ENCODE assay signal across 13 mouse cellular contexts in genomic region chr6:116227767-116228166, GRCm38 (mm10). TPM values are rescaled to one million over a fixed set of nuclear protein-coding genes. Genes with fewer than 3 reads are reported as not detected.
DNase-seq lines count a peak whose midpoint lies in the region; ATAC-seq and TF ChIP-seq lines count a peak whose summit lies in the region.
"Had no signal": no experiment of that assay in that cellular context is flagged by ENCODE, and none has a peak within 500 bp of the region (broad histone marks: within the 10 kb centered on the region; RNA-seq: fewer than 3 reads in every experiment).

No protein-coding gene starts in this region.

- no peak overlapping the region for H3K4me3 ChIP-seq in heart, embryonic 11.5 days (ENCODE audit: low read depth, low read length)
- no peak overlapping the region for H3K4me3 ChIP-seq in liver, adult 2 months (ENCODE audit: insufficient read depth, low read depth, low read length)
- no peak overlapping the region for H3K4me3 ChIP-seq in liver, embryonic 12.5 days
- no peak overlapping the region for H3K4me3 ChIP-seq in macrophage (ENCODE audit: inconsistent target)
- H3K4me3 ChIP-seq in forebrain, postnatal 0 days (ENCODE audit: low read depth, low read length): no peak overlapping the region
- H3K4me3 ChIP-seq: forebrain, embryonic 12.5 days; stomach, embryonic 15.5 days had no signal

- H3K9me3 ChIP-seq in heart, embryonic 11.5 days (replicated peaks; ENCODE audit: control insufficient read depth, low read length): no peaks in the 10 kb centered on the region
- H3K9me3 ChIP-seq in liver, embryonic 12.5 days (replicated peaks): no peaks in the 10 kb centered on the region
- no peaks in the 10 kb centered on the region for H3K9me3 ChIP-seq in forebrain, postnatal 0 days (ENCODE audit: low read length)
- H3K9me3 ChIP-seq: forebrain, embryonic 12.5 days; stomach, embryonic 15.5 days had no signal

- TF ChIP-seq CTCF in liver, adult 2 months (IDR thresholded peaks at IDR 0.05; ENCODE audit: low read depth, low read length): no peak
- TF ChIP-seq CTCF in forebrain, postnatal 0 days (IDR thresholded peaks at IDR 0.05; ENCODE audit: low read depth): no peak

- no peak overlapping the region for H3K4me2 ChIP-seq in heart, embryonic 11.5 days
- no peak overlapping the region for H3K4me2 ChIP-seq in liver, embryonic 12.5 days
- no peak overlapping the region for H3K4me2 ChIP-seq in forebrain, postnatal 0 days (ENCODE audit: low read depth)
- H3K4me2 ChIP-seq: forebrain, embryonic 12.5 days; stomach, embryonic 15.5 days had no signal

- no peak for ATAC-seq in heart, embryonic 11.5 days (replicated peaks; ENCODE audit: insufficient number of reproducible peaks, low FRiP score, low TSS enrichment)
- ATAC-seq in liver, embryonic 12.5 days: no peak
- ATAC-seq in erythroblast, adult 5-6 weeks (replicated peaks; ENCODE audit: low FRiP score, poor library complexity, severe bottlenecking): 0 out of 2 replicates have a peak, but pooled peaks have one; percentile 27
- no peak for ATAC-seq in forebrain, postnatal 0 days
- ATAC-seq: intestine, embryonic 16.5 days; midbrain, embryonic 16.5 days had no signal

- 69% methylated on average over 11 of the region's 11 CpGs for WGBS in heart, embryonic 11.5 days (ENCODE audit: insufficient replicate concordance)
- WGBS in liver, adult 2 months: 80% methylated on average over 11 of the region's 11 CpGs
- 57% methylated on average over 11 of the region's 11 CpGs for WGBS in liver, embryonic 12.5 days (ENCODE audit: insufficient replicate concordance)
- 18% methylated on average over 11 of the region's 11 CpGs for WGBS in macrophage (ENCODE audit: missing documents)
- 72% methylated on average over 11 of the region's 11 CpGs for WGBS in forebrain, postnatal 0 days

- peaks cover 23% of the 10 kb centered on the region for H3K36me3 ChIP-seq in heart, embryonic 11.5 days (ENCODE audit: control insufficient read depth, insufficient read depth, low read length)
- H3K36me3 ChIP-seq in liver, adult 2 months (ENCODE audit: control insufficient read depth, insufficient read depth, low read length): peaks cover 47% of the 10 kb centered on the region
- peaks cover 64% of the 10 kb centered on the region for H3K36me3 ChIP-seq in liver, embryonic 12.5 days
- H3K36me3 ChIP-seq in macrophage (ENCODE audit: inconsistent target): peaks cover 59% of the 10 kb centered on the region
- H3K36me3 ChIP-seq in forebrain, postnatal 0 days (ENCODE audit: insufficient read depth): peaks cover 73% of the 10 kb centered on the region

- no peaks in the 10 kb centered on the region for H3K4me1 ChIP-seq in heart, embryonic 11.5 days (ENCODE audit: control insufficient read depth, insufficient read depth, low read length)
- H3K4me1 ChIP-seq in liver, adult 2 months (ENCODE audit: control insufficient read depth, insufficient read depth, low read length): no peaks in the 10 kb centered on the region
- 0 out of 2 replicates have a peak, but pooled peaks cover 6% of the 10 kb centered on the region for H3K4me1 ChIP-seq in liver, embryonic 12.5 days
- H3K4me1 ChIP-seq in forebrain, postnatal 0 days (ENCODE audit: insufficient read depth): no peaks in the 10 kb centered on the region
- H3K4me1 ChIP-seq: forebrain, embryonic 12.5 days; stomach, embryonic 15.5 days had no signal

- peak; percentile 97 for DNase-seq in heart, adult 11 months
- DNase-seq in liver, adult 2 months (ENCODE audit: extremely low read depth, low read depth, low spot score): peak; percentile 58
- no peak for DNase-seq in forebrain, postnatal 0 days
- DNase-seq in cerebellum, adult 18-20 months: no peak
- DNase-seq: embryo, embryonic 11 days had no signal

- no peaks in the 10 kb centered on the region for H3K27me3 ChIP-seq in heart, embryonic 11.5 days (ENCODE audit: control insufficient read depth, insufficient read depth, low read length)
- H3K27me3 ChIP-seq in liver, adult 2 months (ENCODE audit: control insufficient read depth, insufficient read depth, low read length): no peaks in the 10 kb centered on the region
- no peaks in the 10 kb centered on the region for H3K27me3 ChIP-seq in liver, embryonic 12.5 days (replicated peaks)
- no peaks in the 10 kb centered on the region for H3K27me3 ChIP-seq in forebrain, postnatal 0 days (ENCODE audit: insufficient read depth, low read length)
- H3K27me3 ChIP-seq: forebrain, embryonic 12.5 days; stomach, embryonic 15.5 days had no signal

- TF ChIP-seq POLR2A in liver, adult 2 months (IDR thresholded peaks at IDR 0.05; ENCODE audit: extremely low read depth, insufficient read depth, low read length): no peak

- H3K9ac ChIP-seq in heart, embryonic 11.5 days (ENCODE audit: low read depth, low read length): no peak overlapping the region
- no peak overlapping the region for H3K9ac ChIP-seq in liver, adult 2 months (ENCODE audit: low read depth, low read length)
- H3K9ac ChIP-seq in liver, embryonic 12.5 days: no peak overlapping the region
- no peak overlapping the region for H3K9ac ChIP-seq in forebrain, postnatal 0 days
- H3K9ac ChIP-seq: forebrain, embryonic 12.5 days; stomach, embryonic 15.5 days had no signal

- H3K79me2 ChIP-seq in liver, adult 2 months (ENCODE audit: control insufficient read depth, insufficient read depth, low read length): no peaks in the 10 kb centered on the region; the same call in 1 of the 2 replicates
- H3K79me2 ChIP-seq in macrophage (ENCODE audit: inconsistent target): no peaks in the 10 kb centered on the region; the same call in 1 of the 2 replicates

- H3K27ac ChIP-seq in heart, embryonic 11.5 days (ENCODE audit: low read depth, low read length): no peak overlapping the region
- peak overlapping the region; percentile 49 for H3K27ac ChIP-seq in liver, adult 2 months (replicated peaks; ENCODE audit: insufficient read depth, low read depth, low read length)
- H3K27ac ChIP-seq in liver, embryonic 12.5 days: no peak overlapping the region
- H3K27ac ChIP-seq in macrophage: peak overlapping the region; percentile 71
- no peak overlapping the region for H3K27ac ChIP-seq in forebrain, postnatal 0 days (ENCODE audit: low read depth, low read length)
- H3K27ac ChIP-seq: forebrain, embryonic 12.5 days; stomach, embryonic 15.5 days had no signal

RNA-seq across cellular contexts. Expression of gene Washc2, which starts 19.9 kb away (rescaled TPM):
- polyA plus RNA-seq in heart, embryonic 11.5 days (2014; fragmentation: Nextera tagmentation; extraction: Ambion mirVana): 31.1 and 40.2 TPM in 2 replicates
- total RNA-seq in liver, adult 2 months (2014; rRNA removed): 38.5 and 46.5 TPM in 2 replicates
- 29.6 and 32.7 TPM in 2 replicates for polyA plus RNA-seq in liver, adult 2 months (2012; rRNA removed)
- polyA plus RNA-seq in liver, embryonic 12.5 days (2016; fragmentation: Nextera tagmentation; extraction: Ambion mirVana): 18.7 and 18.9 TPM in 2 replicates
- 26.1 and 30.7 TPM in 2 replicates for total RNA-seq in erythroblast, adult 5-6 weeks (2015; ENCODE audit: low replicate concordance)
- 18.5 and 21.6 TPM in 2 replicates for total RNA-seq in erythroblast, adult 5-6 weeks (2017; ENCODE audit: low replicate concordance)
- total RNA-seq in macrophage (2018; cell fraction: chromatin; rRNA removed): 100 to 1,000 TPM; 157 to 539 (median 350) TPM
- total RNA-seq in macrophage (2018; cell fraction: cytosol; rRNA removed): 100 to 1,000 TPM in 13 of 26 experiments, 10 to 100 TPM in 13; 62.2 to 134 (median 98.2) TPM
- 100 to 1,000 TPM; 115 to 295 (median 165) TPM for total RNA-seq in macrophage (2018; cell fraction: nucleus; rRNA removed)
- 58.8 to 120 TPM (median 104 TPM) in 3 replicates for polyA plus RNA-seq in macrophage (2018)
- total RNA-seq in forebrain, postnatal 0 days (2014; rRNA removed): 72.0 and 99.0 TPM in 2 replicates
- polyA plus RNA-seq in forebrain, postnatal 0 days (2015; fragmentation: Nextera tagmentation; extraction: Ambion mirVana): 43.9 and 59.1 TPM in 2 replicates

RNA-seq across cellular contexts. Expression of gene Tmcc1, which starts 34.5 kb away (rescaled TPM):
- polyA plus RNA-seq in heart, embryonic 11.5 days (2014; fragmentation: Nextera tagmentation; extraction: Ambion mirVana): 12.2 and 15.0 TPM in 2 replicates
- 34.3 and 38.0 TPM in 2 replicates for total RNA-seq in liver, adult 2 months (2014; rRNA removed)
- 13.8 and 17.7 TPM in 2 replicates for polyA plus RNA-seq in liver, adult 2 months (2012; rRNA removed)
- 3.9 and 5.3 TPM in 2 replicates for polyA plus RNA-seq in liver, embryonic 12.5 days (2016; fragmentation: Nextera tagmentation; extraction: Ambion mirVana)
- total RNA-seq in erythroblast, adult 5-6 weeks (2015; ENCODE audit: low replicate concordance): 15.5 and 18.3 TPM in 2 replicates
- total RNA-seq in erythroblast, adult 5-6 weeks (2017; ENCODE audit: low replicate concordance): 10.7 and 14.7 TPM in 2 replicates
- total RNA-seq in macrophage (2018; cell fraction: chromatin; rRNA removed): 100 to 1,000 TPM in 24 of 26 experiments, 10 to 100 TPM in 2; 87.4 to 203 (median 124) TPM
- total RNA-seq in macrophage (2018; cell fraction: cytosol; rRNA removed): 10 to 100 TPM in 19 of 26 experiments, 1 to 10 TPM in 7; 6.7 to 20.2 (median 12.1) TPM
- total RNA-seq in macrophage (2018; cell fraction: nucleus; rRNA removed): 100 to 1,000 TPM in 7 of 26 experiments, 10 to 100 TPM in 19; 37.4 to 131 (median 64.3) TPM
- polyA plus RNA-seq in macrophage (2018): 8.9 to 13.1 TPM (median 11.1 TPM) in 3 replicates
- total RNA-seq in forebrain, postnatal 0 days (2014; rRNA removed): 48.2 and 48.5 TPM in 2 replicates
- polyA plus RNA-seq in forebrain, postnatal 0 days (2015; fragmentation: Nextera tagmentation; extraction: Ambion mirVana): 11.7 and 13.6 TPM in 2 replicates

RNA-seq across cellular contexts. Expression of gene Zfand4, which starts 36.3 kb away (rescaled TPM):
- polyA plus RNA-seq in heart, embryonic 11.5 days (2014; fragmentation: Nextera tagmentation; extraction: Ambion mirVana): 4.5 and 6.3 TPM in 2 replicates
- 25.6 and 28.0 TPM in 2 replicates for total RNA-seq in liver, adult 2 months (2014; rRNA removed)
- polyA plus RNA-seq in liver, adult 2 months (2012; rRNA removed): 3.1 and 4.0 TPM in 2 replicates
- polyA plus RNA-seq in liver, embryonic 12.5 days (2016; fragmentation: Nextera tagmentation; extraction: Ambion mirVana): 6.1 and 6.6 TPM in 2 replicates
- total RNA-seq in erythroblast, adult 5-6 weeks (2015; ENCODE audit: low replicate concordance): 3.8 and 17.6 TPM in 2 replicates
- total RNA-seq in erythroblast, adult 5-6 weeks (2017; ENCODE audit: low replicate concordance): 8.4 and 25.7 TPM in 2 replicates
- 10 to 100 TPM in 14 of 26 experiments, 1 to 10 TPM in 10, under 1 TPM in 2; 0.54 to 29.2 (median 13.4) TPM for total RNA-seq in macrophage (2018; cell fraction: chromatin; rRNA removed)
- total RNA-seq in macrophage (2018; cell fraction: cytosol; rRNA removed): 1 to 10 TPM in 25 of 26 experiments, under 1 TPM in 1; 0.62 to 3.9 (median 2.0) TPM
- total RNA-seq in macrophage (2018; cell fraction: nucleus; rRNA removed): 10 to 100 TPM in 8 of 26 experiments, 1 to 10 TPM in 17, under 1 TPM in 1; 0.52 to 13.8 (median 7.4) TPM
- polyA plus RNA-seq in macrophage (2018): 1.9 to 2.8 TPM (median 2.6 TPM) in 3 replicates
- 5.2 and 6.5 TPM in 2 replicates for total RNA-seq in forebrain, postnatal 0 days (2014; rRNA removed)
- 4.9 and 6.8 TPM in 2 replicates for polyA plus RNA-seq in forebrain, postnatal 0 days (2015; fragmentation: Nextera tagmentation; extraction: Ambion mirVana)

Comparison
In these comparisons a context has a peak if more than half of its experiments do, and no peak if none do; other contexts are left out.
1. H3K27ac ChIP-seq: peak in liver, adult 2 months (single experiment) and macrophage (single experiment); none in heart, embryonic 11.5 days (single experiment), liver, embryonic 12.5 days (single experiment) and forebrain, postnatal 0 days (single experiment).
2. DNase-seq: peak in heart, adult 11 months (single experiment) and liver, adult 2 months (single experiment); none in forebrain, postnatal 0 days (single experiment) and cerebellum, adult 18-20 months (0 of 2).